Mouse (Mus musculus) leukemia stem cell, adult 10-12 weeks (primary cell): ENCODE data around the gene Kbtbd4. TPM values are rescaled to one million over a fixed set of nuclear protein-coding genes. Genes with fewer than 3 reads are reported as not detected.

Experiments used
- polyA plus RNA-seq: library from polyadenylated mRNA; stranded (reverse); fragments of >175 nt; gene quantifications from 2 replicates; pipeline ENCODE4 v1.2.3, GENCODE M21; 2012; ENCODE audit warnings: low replicate concordance

The Kbtbd4 gene
- polyA plus RNA-seq = 1.4 and 7.7 TPM in 2 replicates

DNA sequence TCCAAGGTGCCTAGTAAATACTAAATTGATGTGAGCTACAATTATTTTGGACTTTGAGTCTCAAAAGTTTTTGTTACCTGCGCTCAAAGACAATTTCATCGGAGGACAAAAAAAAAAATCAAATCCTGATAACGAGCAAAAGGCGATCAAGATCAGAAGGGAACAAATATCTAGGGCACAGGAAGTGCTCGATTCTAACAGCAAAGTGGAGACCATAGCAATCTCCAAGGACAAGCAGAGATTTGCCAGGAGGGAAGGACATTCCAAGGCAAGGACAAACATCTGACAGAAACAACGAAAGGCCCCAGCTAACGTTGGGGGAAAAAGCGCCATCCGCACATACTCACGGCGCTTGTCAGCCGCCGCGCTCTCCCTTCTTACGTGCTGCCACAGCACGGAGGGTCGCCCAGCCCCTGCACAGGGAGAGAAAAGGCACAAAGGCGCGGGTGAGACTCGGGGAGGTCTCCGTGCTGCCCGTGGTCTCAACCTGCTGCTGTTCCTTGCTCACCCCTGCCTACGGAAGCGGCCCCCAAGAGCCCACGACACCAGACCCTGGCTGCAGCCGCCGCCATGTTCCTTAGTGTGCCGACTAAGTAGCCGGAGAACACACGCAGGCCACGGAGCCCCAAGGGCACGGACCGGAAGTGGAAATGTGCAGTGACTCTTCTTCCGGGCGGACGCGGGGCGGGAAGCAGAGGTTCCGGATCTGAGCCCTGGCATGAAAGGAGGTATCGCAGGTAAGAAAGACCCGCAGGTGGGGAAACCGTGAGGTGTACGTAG is at the start of gene Kbtbd4, which contains the start of gene Ndufs3:
TSS of gene Kbtbd4 (plus strand) at position 665 of the 780 bp plus-strand sequence.
TSS of gene Ndufs3 (minus strand) at position 752 of the 780 bp plus-strand sequence.

DNA sequence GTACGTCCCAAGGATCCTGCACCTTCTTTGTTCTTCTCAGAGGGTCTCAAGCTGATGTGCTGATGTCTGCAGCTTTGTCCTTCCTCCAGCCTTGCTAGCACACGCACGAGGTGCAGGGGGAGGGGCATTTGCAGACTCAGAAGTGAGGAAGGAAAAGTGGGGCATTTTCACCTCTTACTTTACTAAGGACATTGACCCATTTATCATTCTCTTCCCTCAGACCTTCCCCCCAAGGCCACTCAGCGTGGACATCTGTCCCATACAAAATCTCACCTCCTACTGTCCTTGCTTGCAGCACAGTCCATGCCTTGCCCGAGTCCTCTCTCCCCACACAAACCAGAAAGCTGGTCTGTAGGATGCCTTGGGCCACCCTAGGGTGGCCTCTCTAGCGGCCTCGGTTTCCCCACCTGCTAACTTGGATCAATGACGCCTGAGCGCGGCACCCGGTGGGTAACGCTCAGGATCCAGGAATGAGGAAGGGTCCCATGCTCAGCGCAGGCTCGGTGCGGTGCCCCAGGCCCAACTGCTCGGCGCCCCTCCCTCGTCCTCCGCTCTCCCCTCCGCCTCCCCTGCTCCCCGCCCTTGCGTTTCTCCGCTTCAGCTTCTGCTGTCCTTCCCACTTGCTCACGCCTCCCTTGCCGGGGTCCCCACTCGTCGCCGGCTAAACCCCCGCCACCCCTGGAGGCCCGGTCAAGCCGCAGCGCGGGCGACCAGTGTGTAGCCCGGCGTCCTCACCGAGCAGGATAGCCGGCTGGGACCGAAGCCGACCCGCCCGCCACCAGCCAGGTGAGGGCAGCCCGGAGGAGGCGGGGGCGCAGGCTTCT is 19.1 kb upstream of the Kbtbd4 start, which contains the start of gene C1qtnf4:
TSS of gene C1qtnf4 (plus strand) at position 643 of the 824 bp plus-strand sequence.

DNA sequence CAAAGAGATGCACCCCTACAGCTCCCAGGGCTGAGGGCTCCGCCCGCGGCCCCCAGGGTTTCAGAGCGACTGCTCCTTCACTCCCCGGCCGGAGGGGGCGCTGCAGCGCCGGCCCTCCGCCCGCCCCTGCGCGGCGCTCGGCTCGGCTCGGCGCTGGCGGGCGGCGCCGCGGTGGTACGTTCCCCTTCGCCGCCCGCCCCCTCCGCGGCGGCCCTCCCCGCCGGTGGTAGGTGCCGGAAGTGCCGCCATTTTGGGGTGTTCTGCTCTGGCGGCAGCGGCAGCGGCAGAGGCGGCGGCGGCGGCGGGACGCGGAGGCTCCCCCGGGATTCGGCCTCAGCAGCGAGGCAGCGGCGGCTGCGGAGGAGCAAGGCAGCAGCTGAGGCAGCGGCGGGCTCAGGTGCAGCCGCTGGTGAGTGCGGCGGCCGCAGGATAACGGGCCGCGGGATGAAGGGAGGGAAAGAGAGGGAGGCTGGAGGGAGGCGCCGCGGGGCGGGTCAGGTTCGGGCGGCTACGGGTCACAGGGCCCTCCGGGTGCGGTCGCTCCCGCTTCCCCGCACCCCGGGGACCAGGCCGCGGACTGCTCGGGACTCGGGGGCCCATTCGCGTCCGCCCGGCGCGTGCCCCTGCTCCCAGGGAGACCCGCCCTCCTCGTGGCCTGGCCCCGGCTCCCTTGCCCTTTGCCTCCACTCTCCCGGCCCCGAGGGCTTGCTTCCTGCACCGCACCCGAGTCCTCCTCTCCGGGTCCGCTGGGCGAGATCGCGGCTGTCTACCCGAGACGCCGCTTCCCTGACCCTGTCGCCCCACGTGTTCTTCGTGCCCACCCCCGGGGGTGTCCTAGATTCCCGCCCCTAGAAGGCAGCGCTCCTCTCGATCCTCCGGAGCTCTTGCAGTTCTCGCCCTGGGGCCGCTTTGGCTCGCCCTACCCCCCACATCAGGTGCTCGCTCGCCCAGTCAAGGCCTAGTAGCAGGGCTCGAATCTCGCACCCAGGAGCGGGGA is 36.0 kb downstream of the Kbtbd4 start, which contains the start of gene Celf1:
TSS of gene Celf1 (plus strand) at position 150 of the 997 bp plus-strand sequence.

Other genes starting within 250 kb of the Kbtbd4 start
- gene Nup160, start 227.5 kb upstream of the Kbtbd4 start, polyA plus RNA-seq = 2.7 and 9.6 TPM in 2 replicates
- gene Fnbp4, start 159.4 kb upstream of the Kbtbd4 start, polyA plus RNA-seq = 82.6 and 104 TPM in 2 replicates
- not detected in 2 replicates for gene Agbl2, start 122.0 kb upstream of the Kbtbd4 start, polyA plus RNA-seq
- gene Mtch2, start 57.6 kb upstream of the Kbtbd4 start, polyA plus RNA-seq = 7.2 and 15.7 TPM in 2 replicates
- 5.1 and 9.9 TPM in 2 replicates for gene C1qtnf4, start 18.9 kb upstream of the Kbtbd4 start, polyA plus RNA-seq
- 39.0 and 60.7 TPM in 2 replicates for gene Ndufs3, start 87 bp downstream of the Kbtbd4 start, polyA plus RNA-seq
- 48.6 and 93.5 TPM in 2 replicates for gene Celf1, start 35.6 kb downstream of the Kbtbd4 start, polyA plus RNA-seq
- 0.19 and 0.36 TPM in 2 replicates for gene Rapsn, start 130.9 kb downstream of the Kbtbd4 start, polyA plus RNA-seq
- 50.2 and 74.8 TPM in 2 replicates for gene Psmc3, start 149.3 kb downstream of the Kbtbd4 start, polyA plus RNA-seq
- 13.6 and 25.4 TPM in 2 replicates for gene Slc39a13, start 165.7 kb downstream of the Kbtbd4 start, polyA plus RNA-seq
- 25.7 and 55.7 TPM in 2 replicates for gene Spi1, start 177.7 kb downstream of the Kbtbd4 start, polyA plus RNA-seq
- 0.06 and 0.17 TPM in 2 replicates for gene Mybpc3, start 213.4 kb downstream of the Kbtbd4 start, polyA plus RNA-seq